Mouse (Mus musculus): ENCODE data around the gene Selenom.

DNA sequence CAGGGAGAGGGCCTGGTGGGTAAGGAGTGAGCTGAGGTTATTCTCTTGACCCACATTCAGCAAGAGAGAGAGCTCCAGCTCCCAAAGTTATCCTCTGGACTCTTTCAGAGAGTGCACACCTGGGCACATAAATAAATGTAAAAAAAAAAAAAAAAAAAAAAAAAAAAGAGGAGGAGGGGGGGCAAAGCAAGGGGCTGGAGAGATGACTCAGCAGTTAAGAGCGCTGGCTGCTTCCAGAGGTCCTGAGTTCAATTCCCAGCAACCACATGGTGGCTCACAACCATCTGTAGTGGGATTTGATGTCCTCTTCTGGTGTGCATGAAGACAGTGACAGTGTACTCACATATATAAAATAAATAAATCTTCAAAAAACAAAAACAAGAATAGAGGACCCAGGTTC, 17.2 kb upstream of the Selenom start:
- TF ChIP-seq CTCF (IDR thresholded peaks at IDR 0.05; ENCODE audit: borderline replicate concordance, control insufficient read depth, extremely low read depth, insufficient read depth, low read length, poor library complexity) (no peak), POLR2A (IDR thresholded peaks at IDR 0.05; ENCODE audit: control insufficient read depth, extremely low read depth, insufficient read depth, low read length, poor library complexity) (no peak)
